Mouse (Mus musculus) MEL (cell line): ENCODE data around the gene Carf. TPM values are rescaled to one million over a fixed set of nuclear protein-coding genes. Genes with fewer than 3 reads are reported as not detected.
A peak's percentile ranks its signal among the peaks of the same experiment; 100 is the strongest.
"Not testable (repeated sequence)": the region's sequence is repeated elsewhere in the genome, so short reads cannot be mapped to it uniquely, and the experiment has no call there.

Experiments used
- DNase-seq: peaks from one replicate; pipeline ENCODE4 v3.0.0; 2011; ENCODE audit warnings: low read depth, low spot score
- H3K27ac ChIP-seq: 2 replicates; pipeline ENCODE4 v1.5.1; 2012; ENCODE audit warnings: low read depth, mild to moderate bottlenecking, control low read depth, low read length, moderate library complexity; ENCODE audit not compliant: control insufficient read depth
- H3K27me3 ChIP-seq, 2 experiments: fragments of 150-350 bp in 1 of 2; sonication (generic) in 1 of 2; 2 replicates each; pipeline ENCODE4 v1.6.1; 2012; ENCODE audit warnings: low read length in 2 of 2, mild to moderate bottlenecking in 2 of 2, improper control_type of control experiment in 1 of 2, moderate library complexity in 1 of 2; ENCODE audit not compliant: insufficient read depth in 2 of 2, control insufficient read depth in 1 of 2
- H3K36me3 ChIP-seq, 2 experiments: 2 replicates each; pipeline ENCODE4 v1.6.1; 2012 to 2014; ENCODE audit warnings: low read length in 2 of 2, improper control_type of control experiment in 1 of 2, inconsistent platforms in 1 of 2, mild to moderate bottlenecking in 1 of 2; ENCODE audit not compliant: insufficient read depth in 2 of 2, control insufficient read depth in 1 of 2
- H3K4me1 ChIP-seq, 2 experiments: fragments of 150-350 bp in 1 of 2; sonication (generic) in 1 of 2; 2 replicates each; pipeline ENCODE4 v1.6.1; 2012; ENCODE audit warnings: low read length in 2 of 2, improper control_type of control experiment in 1 of 2, mild to moderate bottlenecking in 1 of 2; ENCODE audit not compliant: insufficient read depth in 2 of 2, control insufficient read depth in 1 of 2
- H3K4me3 ChIP-seq, 2 experiments: fragments of 150-350 bp in 1 of 2; sonication (generic) in 1 of 2; 2 replicates each; pipeline ENCODE4 v1.5.1; 2012; ENCODE audit warnings: low read depth in 2 of 2, low read length in 2 of 2, mild to moderate bottlenecking in 2 of 2, moderate library complexity in 2 of 2, control low read depth in 1 of 2, improper control_type of control experiment in 1 of 2; ENCODE audit not compliant: control insufficient read depth in 1 of 2, insufficient read depth in 1 of 2
- H3K79me2 ChIP-seq: 2 replicates; pipeline ENCODE4 v1.6.1; 2012; ENCODE audit warnings: mild to moderate bottlenecking, low read length, moderate library complexity; ENCODE audit not compliant: control insufficient read depth, poor library complexity, insufficient read depth
- H3K9ac ChIP-seq: 2 replicates; pipeline ENCODE4 v1.6.1; 2012; ENCODE audit warnings: low read depth, mild to moderate bottlenecking, control low read depth, low read length, moderate library complexity; ENCODE audit not compliant: control insufficient read depth, poor library complexity, severe bottlenecking
- H3K9me3 ChIP-seq: fragments of 150-350 bp; sonication (generic); replicated peaks from 2 replicates; pipeline ENCODE4 v1.6.1; 2012; ENCODE audit warnings: mild to moderate bottlenecking, low read length, improper control_type of control experiment, moderate library complexity; ENCODE audit not compliant: insufficient read depth
- BHLHE40 ChIP-seq: IDR thresholded peaks from 2 replicates; pipeline ENCODE4 v1.6.1; 2012; ENCODE audit warnings: low read depth, mild to moderate bottlenecking, inconsistent platforms, low read length, improper control_type of control experiment, borderline replicate concordance
- CHD1 ChIP-seq: IDR thresholded peaks from 2 replicates; pipeline ENCODE4 v1.6.1; 2012; ENCODE audit warnings: low read depth, mild to moderate bottlenecking, inconsistent platforms, low read length, improper control_type of control experiment
- CHD2 ChIP-seq: IDR thresholded peaks from 2 replicates; pipeline ENCODE4 v1.6.1; 2011; ENCODE audit warnings: low read length, improper control_type of control experiment
- CTCF ChIP-seq, 3 experiments: IDR thresholded peaks in 2 of 3; conservative IDR thresholded peaks in 1 of 3; 2 replicates each; pipeline ENCODE4 v1.5.1; 2011 to 2012; ENCODE audit warnings: low read length in 3 of 3, low read depth in 2 of 3, mild to moderate bottlenecking in 2 of 3, improper control_type of control experiment in 1 of 3, inconsistent platforms in 1 of 3, mixed read lengths in 1 of 3, moderate library complexity in 1 of 3; ENCODE audit not compliant: control insufficient read depth in 1 of 3, insufficient read depth in 1 of 3, poor library complexity in 1 of 3, severe bottlenecking in 1 of 3
- E2F4 ChIP-seq: IDR thresholded peaks from 2 replicates; pipeline ENCODE4 v1.6.1; 2011; ENCODE audit warnings: low read depth, low read length, improper control_type of control experiment, borderline replicate concordance
- EP300 ChIP-seq, 2 experiments: IDR thresholded peaks; 2 replicates each; pipeline ENCODE4 v1.6.1; 2011; ENCODE audit warnings: improper control_type of control experiment in 2 of 2, low read length in 2 of 2, low read depth in 1 of 2, mild to moderate bottlenecking in 1 of 2
- GATA1 ChIP-seq: IDR thresholded peaks from 2 replicates; pipeline ENCODE4 v1.6.1; 2011; ENCODE audit warnings: low read depth, low read length, improper control_type of control experiment
- HCFC1 ChIP-seq: IDR thresholded peaks from 2 replicates; pipeline ENCODE4 v1.6.1; 2012; ENCODE audit warnings: low read depth, mild to moderate bottlenecking, inconsistent platforms, low read length, improper control_type of control experiment, moderate library complexity
- JUND ChIP-seq: IDR thresholded peaks from 2 replicates; pipeline ENCODE4 v1.6.1; 2011; ENCODE audit warnings: low read depth, mild to moderate bottlenecking, improper control_type of control experiment, low read length
- MAFK ChIP-seq: IDR thresholded peaks from 2 replicates; pipeline ENCODE4 v1.6.1; 2011; ENCODE audit warnings: low read depth, mild to moderate bottlenecking, low read length, improper control_type of control experiment, borderline replicate concordance
- MAZ ChIP-seq: IDR thresholded peaks from 2 replicates; pipeline ENCODE4 v1.6.1; 2012; ENCODE audit warnings: low read depth, mild to moderate bottlenecking, inconsistent platforms, low read length, improper control_type of control experiment
- MEF2A ChIP-seq: IDR thresholded peaks from 2 replicates; pipeline ENCODE4 v1.6.1; 2014; ENCODE audit warnings: low read depth, mild to moderate bottlenecking, inconsistent platforms, low read length, improper control_type of control experiment; ENCODE audit not compliant: poor library complexity, insufficient replicate concordance, severe bottlenecking; ENCODE audit errors: extremely low read depth
- MYC ChIP-seq: IDR thresholded peaks from 2 replicates; pipeline ENCODE4 v1.6.1; 2011; ENCODE audit warnings: low read depth, mild to moderate bottlenecking, low read length, improper control_type of control experiment, moderate library complexity
- POLR2A ChIP-seq, 2 experiments: IDR thresholded peaks; 2 replicates each; pipeline ENCODE4 v1.6.1; 2011 to 2012; ENCODE audit warnings: low read length in 2 of 2, mild to moderate bottlenecking in 2 of 2, control low read depth in 1 of 2, improper control_type of control experiment in 1 of 2, low read depth in 1 of 2, moderate library complexity in 1 of 2; ENCODE audit not compliant: control insufficient read depth in 1 of 2, insufficient read depth in 1 of 2, poor library complexity in 1 of 2
- RAD21 ChIP-seq: IDR thresholded peaks from 2 replicates; pipeline ENCODE4 v1.6.1; 2011; ENCODE audit warnings: mild to moderate bottlenecking, low read depth, low read length, improper control_type of control experiment
- RCOR1 ChIP-seq: IDR thresholded peaks from 2 replicates; pipeline ENCODE4 v1.6.1; 2012; ENCODE audit warnings: low read depth, mild to moderate bottlenecking, inconsistent platforms, low read length, improper control_type of control experiment
- SIN3A ChIP-seq: IDR thresholded peaks from 2 replicates; pipeline ENCODE4 v1.6.1; 2012; ENCODE audit warnings: low read length, improper control_type of control experiment, inconsistent platforms
- UBTF ChIP-seq: IDR thresholded peaks from 2 replicates; pipeline ENCODE4 v1.6.1; 2012; ENCODE audit warnings: low read depth, mild to moderate bottlenecking, inconsistent platforms, low read length, improper control_type of control experiment, moderate library complexity, borderline replicate concordance; ENCODE audit not compliant: insufficient read depth
- ZC3H11A ChIP-seq: IDR thresholded peaks from 2 replicates; pipeline ENCODE4 v1.6.1; 2012; ENCODE audit warnings: low read depth, mild to moderate bottlenecking, inconsistent platforms, low read length, improper control_type of control experiment
- ZKSCAN1 ChIP-seq: IDR thresholded peaks from 2 replicates; pipeline ENCODE4 v1.6.1; 2012; ENCODE audit warnings: low read depth, mild to moderate bottlenecking, inconsistent platforms, low read length, improper control_type of control experiment, moderate library complexity
- polyA plus RNA-seq, 2 experiments: library from polyadenylated mRNA; stranded (reverse) in 1 of 2; unstranded in 1 of 2; fragments of >175 nt in 1 of 2; fragments of >200 nt in 1 of 2; gene quantifications; 2 replicates each; pipeline versions ENCODE4 v1.2.1 to v1.2.4; 2012; ENCODE audit warnings: low replicate concordance in 2 of 2, low read depth in 1 of 2; ENCODE audit not compliant: insufficient read length in 2 of 2, insufficient read depth in 1 of 2, missing spikeins in 1 of 2
- total RNA-seq: library from RNA; depleted of rRNA; stranded (reverse); fragments of 300-350 nt; gene quantifications from 2 replicates; pipeline ENCODE4 v1.2.3, GENCODE M21; 2012

Carf gene
- total and polyA plus RNA-seq, 3 experiments = 3.7 to 6.1 TPM; not detected in 1

DNA sequence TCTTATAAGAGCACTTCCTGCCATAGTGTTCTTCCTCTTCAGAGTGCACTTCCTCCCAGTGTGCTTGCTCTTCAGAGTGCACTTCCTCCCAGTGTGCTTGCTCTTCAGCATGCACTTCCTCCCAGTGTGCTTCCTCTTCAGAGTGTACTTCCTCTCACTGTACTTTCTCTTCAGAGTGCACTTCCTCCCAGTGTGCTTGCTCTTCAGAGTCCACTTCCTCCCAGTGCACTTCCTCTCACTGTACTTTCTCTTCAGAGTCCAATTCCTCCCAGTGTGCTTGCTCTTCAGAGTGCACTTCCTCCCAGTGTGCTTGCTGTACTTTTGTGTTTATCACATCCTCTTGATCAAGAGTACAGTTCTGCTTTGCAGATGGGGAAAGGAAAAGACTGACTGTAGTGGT is 27.3 kb upstream of the Carf start:
- H3K4me3 ChIP-seq, H3K36me3 ChIP-seq, H3K27me3 ChIP-seq, H3K9me3 ChIP-seq, H3K9ac ChIP-seq, H3K79me2 ChIP-seq, H3K4me1 ChIP-seq: not testable (repeated sequence)
- peak overlapping the region; percentile 51 for H3K27ac ChIP-seq
- DNase-seq = peak; percentile 81
- TF ChIP-seq POLR2A (IDR thresholded peaks at IDR 0.05; ENCODE audit: control insufficient read depth in 1 of 2, insufficient read depth in 1 of 2, low read depth in 1 of 2, low read length in 2 of 2, poor library complexity in 1 of 2) = peak in 1 of 2 experiments; percentile 38; a peak in 1 of 4 replicates

DNA sequence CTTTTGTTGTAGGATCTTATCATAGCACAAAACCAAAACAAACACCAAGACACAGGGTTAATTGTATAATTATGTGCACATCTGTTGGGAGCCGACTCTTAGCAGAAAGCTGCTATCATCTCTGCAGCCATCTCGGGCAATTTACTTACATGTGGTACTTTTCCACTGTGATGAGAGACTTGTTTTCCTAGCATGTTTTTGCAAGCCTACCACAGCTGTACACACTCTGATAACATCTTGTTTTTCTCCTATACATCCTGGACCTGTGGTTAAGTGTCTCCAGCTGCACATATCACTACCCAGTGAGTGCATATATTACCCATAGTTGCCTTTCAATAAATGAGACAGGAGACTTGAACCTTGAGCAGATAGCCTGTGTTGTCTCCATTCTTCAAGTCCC is 23.1 kb upstream of the Carf start:
- Histone ChIP-seq H3K27me3 (no peaks in the 10 kb centered on the region), H3K27ac (no peak overlapping the region), H3K4me3 (no peak overlapping the region), H3K79me2 (no peaks in the 10 kb centered on the region), H3K9ac (no peak overlapping the region), H3K36me3 (peaks cover 4 to 25% of the 10 kb centered on the region in 2 experiments), H3K9me3 (no peaks in the 10 kb centered on the region), H3K4me1 (no peaks in the 10 kb centered on the region)
- DNase-seq = no peak
- TF ChIP-seq MEF2A (no peak), ZC3H11A (no peak), SIN3A (no peak), ZKSCAN1 (no peak), EP300 (IDR thresholded peaks at IDR 0.05; ENCODE audit: low read depth in 1 of 2, low read length in 2 of 2) (no peak)

DNA sequence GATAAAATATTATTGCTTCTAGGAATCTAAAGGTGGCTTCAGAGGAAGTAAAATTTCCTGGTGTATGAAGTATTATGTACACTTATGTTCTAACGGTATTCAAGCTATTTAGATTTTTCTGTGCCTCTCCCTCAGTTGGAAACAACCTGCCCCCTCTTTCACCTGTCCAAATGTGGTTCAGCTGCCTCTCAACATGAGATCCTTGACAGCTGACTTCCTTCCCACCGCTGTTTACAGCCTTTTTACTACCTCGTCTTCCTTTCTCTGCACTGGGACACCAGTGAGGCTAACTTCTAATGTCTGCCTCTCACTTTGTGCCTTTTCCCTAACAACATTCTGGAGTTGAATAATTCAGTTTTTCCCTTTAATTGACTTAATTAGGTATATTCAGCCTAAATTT is 22.5 kb upstream of the Carf start:
- Histone ChIP-seq H3K36me3 (peaks cover 0 to 28% of the 10 kb centered on the region in 2 experiments; a peak in 2 of 4 replicates), H3K27ac (no peak overlapping the region), H3K27me3 (no peaks in the 10 kb centered on the region), H3K79me2 (no peaks in the 10 kb centered on the region), H3K4me1 (no peaks in the 10 kb centered on the region), H3K9me3 (no peaks in the 10 kb centered on the region), H3K4me3 (no peak overlapping the region), H3K9ac (no peak overlapping the region)
- TF ChIP-seq CHD1 = no peak
- no peak for TF ChIP-seq HCFC1
- no peak for TF ChIP-seq EP300 (IDR thresholded peaks at IDR 0.05; ENCODE audit: low read depth in 1 of 2, low read length in 2 of 2)
- no peak for TF ChIP-seq RCOR1
- no peak for TF ChIP-seq CTCF (IDR thresholded peaks at IDR 0.05 in 2 of 3, conservative IDR thresholded peaks at IDR 0.05 in 1 of 3; ENCODE audit: control insufficient read depth in 1 of 3, insufficient read depth in 1 of 3, low read depth in 2 of 3, low read length in 3 of 3, poor library complexity in 1 of 3, severe bottlenecking in 1 of 3)
- no peak for TF ChIP-seq ZKSCAN1
- no peak for DNase-seq

- no peaks in the 10 kb centered on the region for H3K9me3 ChIP-seq
- H3K27ac ChIP-seq = no peak overlapping the region
- peaks cover 0 to 34% of the 10 kb centered on the region in 2 experiments; a peak in 2 of 4 replicates for H3K36me3 ChIP-seq
- no peaks in the 10 kb centered on the region for H3K27me3 ChIP-seq
- DNase-seq = no peak
- no peaks in the 10 kb centered on the region for H3K4me1 ChIP-seq
- H3K79me2 ChIP-seq = no peaks in the 10 kb centered on the region
- no peak overlapping the region for H3K9ac ChIP-seq
- TF ChIP-seq CTCF (IDR thresholded peaks at IDR 0.05 in 2 of 3, conservative IDR thresholded peaks at IDR 0.05 in 1 of 3; ENCODE audit: control insufficient read depth in 1 of 3, insufficient read depth in 1 of 3, low read depth in 2 of 3, low read length in 3 of 3, poor library complexity in 1 of 3, severe bottlenecking in 1 of 3) = no peak
- no peak for TF ChIP-seq MAFK
- TF ChIP-seq RAD21 = no peak
- no peak for TF ChIP-seq CHD2
- no peak for TF ChIP-seq BHLHE40
- no peak for TF ChIP-seq UBTF
- TF ChIP-seq MYC = no peak
- no peak for TF ChIP-seq POLR2A (IDR thresholded peaks at IDR 0.05; ENCODE audit: control insufficient read depth in 1 of 2, insufficient read depth in 1 of 2, low read depth in 1 of 2, low read length in 2 of 2, poor library complexity in 1 of 2)
- no peak for TF ChIP-seq JUND
- TF ChIP-seq MAZ = no peak
- TF ChIP-seq RCOR1 = no peak
- no peak for TF ChIP-seq GATA1
- TF ChIP-seq E2F4 = no peak
- TF ChIP-seq, all 39 proteins: peak for 0
- no peak overlapping the region for H3K4me3 ChIP-seq
Observed at GRCm38 (mm10) chr1:60076411-60076810, 21.6 kb upstream of the Carf start.
